Mouse (Mus musculus) ZHBTc4 (cell line): ENCODE data around the gene Mre11a.
A peak's percentile ranks its signal among the peaks of the same experiment; 100 is the strongest.

Experiments
- DNase-seq: peaks from one replicate; pipeline ENCODE4 v3.0.0-alpha.2; 2011; ENCODE audit warnings: low read depth, low spot score

Mre11a gene

GRCm38 (mm10) chr9:14784039-14785002 is at the start of gene Mre11a, which contains the start of gene Ankrd49:
Gene Mre11a (plus strand): TSS chr9:14784654.
Gene Ankrd49 (minus strand): TSS chr9:14784856.
- peak; percentile 99 for DNase-seq

- no peak for DNase-seq
Measured at GRCm38 (mm10) chr9:14739498-14740150, 44.8 kb upstream of the Mre11a start.

- no peak for DNase-seq
Measured at GRCm38 (mm10) chr9:14740151-14740924, 44.1 kb upstream of the Mre11a start, which contains the start of gene Piwil4. Gene Piwil4 (minus strand): TSS chr9:14740733.

GRCm38 (mm10) chr9:14750901-14751502 is 33.5 kb upstream of the Mre11a start:
- peak; percentile 41 for DNase-seq

- peak; percentile 52 for DNase-seq
Measured at GRCm38 (mm10) chr9:14751503-14752000, 32.9 kb upstream of the Mre11a start.

GRCm38 (mm10) chr9:14752001-14752522 is 32.4 kb upstream of the Mre11a start, which contains the start of gene Fut4:
Gene Fut4 (minus strand): TSS chr9:14752393.
- peak; percentile 47 for DNase-seq

GRCm38 (mm10) chr9:14753947-14754346 is 30.5 kb upstream of the Mre11a start:
- DNase-seq: no peak

GRCm38 (mm10) chr9:14754469-14754868 is 30.0 kb upstream of the Mre11a start:
- no peak for DNase-seq

- no peak for DNase-seq
Measured at GRCm38 (mm10) chr9:14758590-14758989, 25.9 kb upstream of the Mre11a start.

- no peak for DNase-seq
Measured at GRCm38 (mm10) chr9:14759261-14759660, 25.2 kb upstream of the Mre11a start.

- peak; percentile 52 for DNase-seq
Measured at GRCm38 (mm10) chr9:14764765-14765164, 19.7 kb upstream of the Mre11a start.

- DNase-seq: no peak
Measured at GRCm38 (mm10) chr9:14769811-14770210, 14.6 kb upstream of the Mre11a start.

- DNase-seq: peak; percentile 60
Measured at GRCm38 (mm10) chr9:14770803-14771471, 13.5 kb upstream of the Mre11a start, which contains the start of gene 1700012B09Rik. Gene 1700012B09Rik (minus strand): TSS chr9:14771030.

- no peak for DNase-seq
Measured at GRCm38 (mm10) chr9:14772074-14772473, 12.4 kb upstream of the Mre11a start.

GRCm38 (mm10) chr9:14773813-14774212 is 10.6 kb upstream of the Mre11a start:
- no peak for DNase-seq

- peak; percentile 55 for DNase-seq
Measured at GRCm38 (mm10) chr9:14778341-14778740, 6.1 kb upstream of the Mre11a start.

- DNase-seq: no peak
Measured at GRCm38 (mm10) chr9:14787356-14787755, 2.9 kb downstream of the Mre11a start.

GRCm38 (mm10) chr9:14805714-14806113 is 21.3 kb downstream of the Mre11a start:
- DNase-seq: no peak

GRCm38 (mm10) chr9:14806786-14807185 is 22.3 kb downstream of the Mre11a start:
- DNase-seq: no peak

- no peak for DNase-seq
Measured at GRCm38 (mm10) chr9:14810111-14810510, 25.7 kb downstream of the Mre11a start.
